Mouse (Mus musculus) embryonic fibroblast, embryonic 13.5 days (primary cell): ENCODE measurements around the gene Tkt.

ENCODE experiments used
- CTCF ChIP-seq: IDR thresholded peaks from 2 replicates; pipeline ENCODE4 v1.5.1; 2011; ENCODE audit warnings: mild to moderate bottlenecking, control low read depth, low read length, moderate library complexity, borderline replicate concordance; ENCODE audit not compliant: insufficient read depth
- POLR2A ChIP-seq: IDR thresholded peaks from 2 replicates; pipeline ENCODE4 v1.6.1; 2011; ENCODE audit warnings: low read depth, mild to moderate bottlenecking, control low read depth, low read length, moderate library complexity

DNA sequence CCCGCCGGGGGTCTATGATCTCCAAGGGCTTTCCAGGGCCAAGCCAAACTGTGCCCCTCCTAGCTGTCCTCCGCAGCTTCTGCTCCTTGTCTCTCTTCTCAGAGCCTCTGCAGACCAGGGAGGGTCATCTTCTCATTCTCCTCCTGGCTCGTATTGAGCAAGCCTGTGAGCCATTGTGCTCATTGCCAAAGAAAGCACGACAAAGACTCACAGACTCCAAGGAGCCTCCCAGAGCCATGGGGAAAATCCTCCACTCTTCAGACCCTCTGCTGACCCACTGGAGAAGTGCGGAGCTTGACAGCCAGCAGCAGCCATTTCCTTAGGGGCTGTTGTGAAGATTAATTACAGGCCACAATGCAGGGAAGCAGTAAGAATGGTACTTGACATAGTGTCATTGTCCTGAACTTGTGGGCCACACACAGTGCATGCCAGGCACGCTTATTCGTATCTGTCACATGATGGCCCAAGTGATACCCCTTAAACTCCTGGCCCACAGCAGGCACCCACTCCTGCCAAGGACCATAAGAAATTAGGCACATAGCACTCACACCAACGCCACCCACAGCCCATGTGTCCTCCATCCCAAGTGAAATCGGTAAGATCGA is 42.0 kb downstream of the Tkt start:
- TF ChIP-seq CTCF (no peak), POLR2A (no peak)
